Mouse (Mus musculus): ENCODE measurements at regions not wholly inside any gene's neighbourhood (a gene's known extent, or its start where the extent isn't known, plus 50 kb on each side); places are given as distances from the start of the nearest gene placed in this dataset.
A peak's percentile ranks its signal among the peaks of the same experiment; 100 is the strongest.

- DNase-seq = peak; percentile 51 to 55
These were observed 135.0 kb downstream of the Cemip2 start for GRCm38 (mm10) chr19:21913005-21913670.

- DNase-seq = no peak
These were observed 135.8 kb downstream of the Cemip2 start for GRCm38 (mm10) chr19:21913748-21914611.

DNA sequence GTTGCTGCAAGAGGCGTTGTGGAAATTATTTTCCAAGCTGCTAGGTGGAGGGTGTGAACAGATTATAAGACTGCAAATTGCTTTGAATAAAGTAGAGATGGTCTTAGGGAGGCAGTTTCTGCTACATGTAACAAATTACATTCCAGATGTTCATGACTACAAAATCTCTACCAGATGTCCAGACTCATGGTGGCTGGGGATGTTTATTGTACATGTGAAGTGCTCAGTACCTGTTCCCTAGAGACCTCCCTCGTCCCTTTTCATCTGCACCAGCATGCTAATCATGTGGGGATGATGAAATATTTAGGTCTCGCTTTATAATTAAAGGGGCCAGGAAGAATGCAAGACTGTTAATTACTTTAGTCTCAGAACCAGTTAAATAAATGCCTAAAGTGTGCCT lies 136.5 kb downstream of the Cemip2 start:
- DNase-seq = no peak

DNA sequence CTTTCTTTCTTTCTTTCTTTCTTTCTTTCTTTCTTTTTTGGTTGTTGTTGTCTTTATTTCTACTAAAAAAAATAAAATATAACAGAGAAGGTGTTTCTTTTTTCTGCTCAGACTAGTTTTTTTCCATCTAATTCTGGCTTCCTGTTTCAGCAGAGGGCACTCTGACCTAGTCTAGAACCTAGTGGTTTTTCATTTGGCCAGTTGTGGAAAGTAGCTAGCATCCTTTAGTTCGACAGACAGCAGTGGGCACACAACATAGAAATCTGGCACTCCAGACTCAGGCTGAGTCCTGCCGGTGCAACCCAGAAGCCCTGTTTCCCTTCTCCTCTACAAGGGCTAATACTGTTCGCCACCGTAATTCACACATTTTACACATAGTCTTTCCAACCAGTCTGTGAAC lies 140.0 kb downstream of the Cemip2 start:
- DNase-seq = no peak

DNA sequence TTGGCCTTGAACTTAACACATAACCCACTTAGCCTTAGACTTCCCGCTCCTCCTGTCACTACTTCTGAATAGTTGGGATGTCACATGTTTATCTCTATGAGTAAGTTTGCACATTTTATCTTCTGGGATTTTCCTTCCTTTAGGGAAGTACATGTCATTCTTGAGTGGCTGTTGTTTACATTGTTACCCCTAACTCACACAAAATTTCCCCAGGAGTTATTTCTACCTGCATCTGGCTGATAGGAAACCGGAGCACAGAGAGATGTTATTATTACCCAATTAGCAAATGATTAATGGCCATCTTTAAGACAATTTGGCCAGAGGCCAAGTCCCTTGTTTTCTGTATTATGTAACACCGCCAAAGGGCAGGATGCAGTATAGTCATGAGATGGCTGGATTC lies 140.9 kb downstream of the Cemip2 start:
- no peak for DNase-seq

GRCm38 (mm10) chr19:21940114-21940513 lies 162.0 kb downstream of the Cemip2 start:
- no peak for DNase-seq

- no peak for DNase-seq
These were observed 163.6 kb downstream of the Cemip2 start for GRCm38 (mm10) chr19:21941720-21942119.

DNA sequence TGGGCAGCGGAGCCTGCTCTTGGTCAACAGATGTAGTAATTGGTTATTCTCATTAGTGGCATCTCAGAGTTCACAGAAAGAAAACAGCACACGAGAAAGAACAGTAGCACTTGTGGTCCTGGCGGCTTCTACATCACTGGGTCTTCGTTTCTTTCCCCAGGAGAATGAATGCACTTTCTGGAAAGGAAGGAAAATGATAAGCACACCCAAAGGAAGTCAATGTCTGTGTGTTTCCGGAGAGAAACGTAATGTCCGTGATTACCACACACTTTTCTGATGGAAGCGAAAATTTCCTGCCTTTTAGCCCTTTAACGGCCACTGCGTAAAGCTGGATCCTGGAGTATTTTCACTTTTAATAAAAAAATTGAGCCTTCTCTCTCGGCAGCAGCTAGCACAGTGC lies 164.1 kb downstream of the Cemip2 start:
- DNase-seq = peak in 1 of 2 experiments; percentile 10

DNA sequence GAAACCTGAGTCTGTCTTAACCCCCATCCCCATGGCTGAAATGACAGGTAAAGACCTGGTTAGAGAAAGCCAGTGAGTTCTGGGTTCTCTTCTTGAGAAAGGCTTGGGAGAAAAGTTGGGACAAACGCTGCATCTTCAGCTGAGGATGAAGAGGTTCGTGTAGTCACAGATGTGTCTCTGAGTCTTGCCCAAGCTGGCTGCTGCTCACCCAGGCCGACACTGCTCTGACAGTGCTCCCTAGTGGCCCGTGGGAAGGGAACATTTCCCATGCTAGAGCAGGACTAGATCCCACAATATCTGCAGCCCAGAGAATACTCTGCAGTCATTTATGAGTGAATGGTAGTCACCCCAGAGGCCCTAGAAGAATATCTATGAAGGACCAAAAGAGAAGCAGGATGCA lies 165.3 kb downstream of the Cemip2 start:
- DNase-seq = peak; percentile 43 to 60

DNA sequence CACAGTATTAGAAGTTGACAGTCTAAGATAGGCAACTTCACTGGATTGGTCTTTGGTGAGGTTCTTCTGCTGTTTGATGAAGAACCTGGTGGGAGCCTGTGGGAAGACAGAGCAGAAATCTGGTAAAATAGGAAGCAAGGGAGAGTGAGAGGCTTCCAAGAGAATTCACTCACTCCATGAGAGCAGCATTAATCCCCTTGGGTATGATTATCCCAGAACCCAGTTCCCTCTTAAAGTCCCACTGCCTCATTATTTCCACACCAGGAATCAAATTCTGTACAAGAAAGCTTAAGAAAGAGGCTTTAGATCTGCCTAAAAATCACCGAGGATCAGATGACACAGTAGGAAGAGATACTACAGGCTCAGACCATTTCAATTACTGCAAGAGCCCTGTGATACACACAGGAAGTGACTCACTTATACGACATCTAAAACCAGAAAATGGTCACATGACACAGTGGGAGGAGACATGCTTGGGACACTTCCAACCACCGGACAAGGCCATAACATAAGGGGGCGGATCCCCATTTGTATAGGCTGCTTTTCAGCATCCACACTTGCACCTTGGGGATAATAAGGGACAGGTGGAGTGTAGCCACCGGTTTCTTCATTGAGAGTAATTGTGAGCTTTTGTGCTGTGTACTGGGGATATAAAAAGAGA lies 168.2 kb downstream of the Cemip2 start:
- DNase-seq = no peak

DNA sequence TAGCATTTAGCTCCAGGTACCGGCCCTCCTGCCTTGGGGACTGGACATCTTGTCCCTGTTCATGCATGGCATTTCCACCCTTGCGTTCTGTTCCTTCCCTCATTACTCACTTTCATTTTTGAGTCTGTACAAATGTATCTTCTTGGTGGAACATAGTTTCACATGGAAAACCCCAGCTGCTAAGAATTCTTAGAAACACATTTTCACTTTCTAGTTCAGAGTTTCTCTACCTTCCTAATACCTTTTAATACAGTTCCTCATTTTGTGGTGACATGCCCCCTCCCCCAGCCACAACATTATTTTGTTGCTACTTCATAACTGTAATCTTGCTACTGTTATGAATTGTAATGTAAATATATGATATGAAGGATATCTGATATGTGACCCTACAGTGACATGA lies 169.9 kb downstream of the Cemip2 start:
- DNase-seq = no peak

DNA sequence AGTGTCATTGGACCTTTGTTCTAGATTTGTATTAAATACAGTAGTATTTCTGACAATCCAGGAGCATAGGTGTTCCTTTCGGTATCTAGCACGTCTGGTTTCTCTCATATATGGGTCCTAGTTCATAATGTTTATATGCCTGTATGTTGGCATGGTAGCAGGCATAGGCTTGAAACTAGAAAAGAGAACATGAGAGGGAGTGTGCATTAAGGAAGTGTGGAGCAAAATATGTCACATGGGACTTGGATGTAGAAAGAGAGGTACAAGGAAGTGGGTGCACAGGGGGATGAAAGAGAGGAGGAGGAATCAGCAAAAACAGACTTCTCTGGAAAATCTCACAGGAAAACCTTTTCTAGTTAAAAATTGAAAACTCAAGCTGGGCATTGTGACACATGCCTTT lies 176.2 kb upstream of the Trpm3 start:
- DNase-seq = no peak

DNA sequence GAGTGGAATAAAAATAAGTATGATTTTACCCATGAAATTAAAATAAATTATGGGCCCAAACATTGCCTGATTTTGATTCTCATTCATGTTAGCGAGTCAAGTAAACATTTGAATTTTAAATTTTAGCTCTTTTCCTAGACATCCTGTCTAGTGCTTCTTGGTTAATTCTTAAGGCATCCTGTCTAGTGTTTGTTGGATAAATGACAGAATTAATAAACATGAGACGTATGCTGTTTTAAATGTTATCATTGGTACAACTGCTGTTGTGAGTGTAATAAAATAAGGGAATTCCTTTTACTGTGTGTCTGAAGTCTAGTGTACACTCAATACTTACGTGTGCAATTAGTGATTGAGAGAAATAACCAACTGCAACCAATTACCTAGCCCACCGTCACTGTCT lies 149.0 kb upstream of the Trpm3 start:
- no peak for DNase-seq

GRCm38 (mm10) chr19:21990970-21991369 lies 147.9 kb upstream of the Trpm3 start:
- DNase-seq = no peak

DNA sequence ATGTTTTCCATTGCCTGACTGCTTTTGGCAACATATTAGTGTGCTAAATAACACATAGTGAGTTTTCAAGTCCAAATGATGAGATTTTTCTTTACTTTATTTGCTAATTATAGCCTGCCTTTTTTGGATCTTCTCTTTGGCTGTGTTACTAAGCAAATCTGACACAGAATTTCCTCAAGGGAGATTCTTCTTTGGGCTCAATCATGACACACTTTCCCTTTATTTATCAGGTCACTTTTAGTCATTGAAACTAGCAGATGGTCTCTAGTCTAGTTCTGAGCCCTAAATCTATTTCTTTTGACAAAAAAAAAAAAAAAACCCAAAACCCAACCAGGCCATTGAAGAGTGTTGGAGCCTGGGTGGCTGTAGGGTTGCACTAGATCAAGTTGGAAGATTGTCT lies 147.4 kb upstream of the Trpm3 start:
- DNase-seq = no peak

GRCm38 (mm10) chr19:21999621-22000020 lies 139.2 kb upstream of the Trpm3 start:
- no peak for DNase-seq

- no peak for DNase-seq
These were observed 130.6 kb upstream of the Trpm3 start for GRCm38 (mm10) chr19:22008053-22008935.

DNA sequence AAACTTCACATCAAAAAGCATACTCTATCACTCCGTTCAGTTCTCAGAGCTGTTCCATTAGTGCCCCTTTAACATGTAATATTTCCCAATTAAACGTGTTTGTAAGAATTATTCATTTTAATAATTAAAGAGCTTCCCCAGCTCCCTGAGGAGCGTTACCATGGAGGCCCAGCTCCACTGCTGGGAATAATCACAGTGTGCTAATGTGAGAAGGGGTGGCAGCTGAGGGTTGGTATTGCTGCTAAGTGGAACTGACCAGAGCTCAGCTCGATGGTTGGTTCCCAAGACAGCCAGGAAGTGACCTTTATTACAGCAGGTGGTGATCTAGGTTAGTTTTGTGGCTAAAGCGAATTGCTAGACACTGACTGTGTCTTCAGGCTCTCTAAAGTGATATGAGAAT lies 128.6 kb upstream of the Trpm3 start:
- DNase-seq = no peak

DNA sequence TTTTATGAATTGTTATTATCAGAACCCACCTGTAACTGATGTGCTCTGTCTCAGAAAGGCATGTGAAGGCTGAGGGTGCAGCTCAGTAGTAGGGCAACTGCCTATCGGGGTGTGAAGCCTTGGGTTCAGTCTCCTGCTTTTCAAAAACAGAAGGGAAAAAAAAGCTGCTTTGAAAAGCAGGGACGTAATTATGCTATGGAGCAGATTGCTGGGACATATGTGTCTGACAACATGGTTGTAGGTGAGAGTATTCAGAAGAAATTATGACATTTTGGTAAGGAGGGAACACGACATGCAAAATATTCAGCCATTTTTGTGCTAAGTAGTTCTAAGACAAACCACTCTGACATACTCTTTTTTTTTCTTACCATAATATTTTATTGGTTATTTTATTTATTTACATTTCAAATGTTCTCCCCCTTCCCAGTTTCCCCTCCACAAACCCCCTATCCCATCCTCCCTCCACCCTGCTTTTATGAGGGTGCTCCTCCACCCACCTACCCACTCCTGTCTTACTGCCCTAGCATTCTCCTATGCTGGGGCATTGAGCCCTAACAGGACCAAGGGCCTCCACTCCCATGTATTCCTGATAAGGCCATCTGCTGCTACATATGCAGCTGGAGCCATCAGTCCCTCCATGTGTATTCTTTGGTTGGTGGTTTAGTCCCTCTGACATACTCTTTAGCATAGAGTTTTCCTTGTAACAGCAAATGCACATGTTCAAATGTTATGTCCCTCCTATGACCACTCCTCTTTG lies 122.8 kb upstream of the Trpm3 start:
- DNase-seq = no peak

DNA sequence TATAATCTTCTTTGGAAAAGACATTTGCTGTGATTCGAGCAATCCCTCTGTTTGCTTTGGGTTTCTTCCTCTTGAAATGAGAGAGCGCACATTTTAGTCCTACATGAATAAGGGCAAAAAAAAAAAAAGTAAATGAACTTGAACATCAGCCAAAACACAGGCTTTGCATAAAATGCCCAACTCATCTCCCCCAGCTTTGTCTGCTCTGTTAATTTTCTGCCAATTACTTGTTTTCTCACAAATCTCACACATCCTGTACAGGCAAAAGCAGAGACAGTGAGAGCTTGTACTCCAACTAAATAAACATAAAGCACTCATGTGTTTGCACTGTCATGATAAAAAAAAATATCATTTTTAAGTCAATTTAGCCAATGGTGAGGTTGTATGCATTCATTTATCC lies 121.4 kb upstream of the Trpm3 start:
- no peak for DNase-seq

DNA sequence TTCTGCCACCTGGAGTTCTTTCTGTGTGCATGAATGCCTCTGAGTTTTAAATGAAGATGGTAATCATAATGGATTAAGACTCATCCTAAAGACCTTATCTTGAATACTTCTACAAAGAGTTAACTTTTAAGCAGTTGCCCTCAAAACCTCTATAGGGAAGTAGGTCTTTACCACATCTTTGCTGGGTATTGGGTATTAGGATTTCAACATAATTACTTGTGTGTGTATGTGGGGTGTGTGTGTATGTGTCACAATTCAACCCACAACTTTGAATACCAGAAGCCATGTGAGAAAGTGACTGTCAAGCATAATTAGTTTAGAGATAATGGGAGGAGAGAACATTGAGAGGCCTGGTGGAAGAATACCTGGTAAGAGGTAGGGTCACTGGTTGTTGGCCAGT lies 111.3 kb upstream of the Trpm3 start:
- no peak for DNase-seq

GRCm38 (mm10) chr19:22047657-22048056 lies 91.2 kb upstream of the Trpm3 start:
- DNase-seq = no peak
